Mouse (Mus musculus) ES-Bruce4 (cell line): ENCODE measurements around the gene Pcsk5.

ENCODE experiments used
- CTCF ChIP-seq: IDR thresholded peaks from one replicate; pipeline ENCODE4 v1.8.1; 2011; ENCODE audit warnings: low read depth, low read length
- POLR2A ChIP-seq: IDR thresholded peaks from one replicate; pipeline ENCODE4 v1.8.1; 2011; ENCODE audit warnings: low read length; ENCODE audit not compliant: insufficient read depth

DNA sequence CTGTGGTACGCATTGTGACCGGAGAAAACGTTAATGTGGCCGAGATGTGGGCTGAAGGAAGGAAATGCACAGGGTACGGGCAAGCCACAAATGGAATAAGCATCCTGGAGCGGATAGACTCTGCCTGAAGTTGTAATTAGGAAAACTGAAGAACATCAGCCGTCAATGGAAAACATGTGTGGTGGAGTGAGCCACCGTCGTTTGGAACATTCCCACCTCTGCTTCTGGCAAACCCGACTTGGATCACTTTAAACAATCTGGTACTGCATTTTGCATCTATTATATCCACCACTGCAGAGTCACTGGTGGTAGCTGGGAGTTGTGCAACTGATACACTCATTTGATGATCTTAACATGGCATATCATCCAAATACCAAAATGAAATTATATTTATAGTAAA, 120.4 kb downstream of the Pcsk5 start:
- TF ChIP-seq POLR2A (no peak), CTCF (no peak)
